Mouse (Mus musculus): ENCODE data around the gene Slc20a1.

DNA sequence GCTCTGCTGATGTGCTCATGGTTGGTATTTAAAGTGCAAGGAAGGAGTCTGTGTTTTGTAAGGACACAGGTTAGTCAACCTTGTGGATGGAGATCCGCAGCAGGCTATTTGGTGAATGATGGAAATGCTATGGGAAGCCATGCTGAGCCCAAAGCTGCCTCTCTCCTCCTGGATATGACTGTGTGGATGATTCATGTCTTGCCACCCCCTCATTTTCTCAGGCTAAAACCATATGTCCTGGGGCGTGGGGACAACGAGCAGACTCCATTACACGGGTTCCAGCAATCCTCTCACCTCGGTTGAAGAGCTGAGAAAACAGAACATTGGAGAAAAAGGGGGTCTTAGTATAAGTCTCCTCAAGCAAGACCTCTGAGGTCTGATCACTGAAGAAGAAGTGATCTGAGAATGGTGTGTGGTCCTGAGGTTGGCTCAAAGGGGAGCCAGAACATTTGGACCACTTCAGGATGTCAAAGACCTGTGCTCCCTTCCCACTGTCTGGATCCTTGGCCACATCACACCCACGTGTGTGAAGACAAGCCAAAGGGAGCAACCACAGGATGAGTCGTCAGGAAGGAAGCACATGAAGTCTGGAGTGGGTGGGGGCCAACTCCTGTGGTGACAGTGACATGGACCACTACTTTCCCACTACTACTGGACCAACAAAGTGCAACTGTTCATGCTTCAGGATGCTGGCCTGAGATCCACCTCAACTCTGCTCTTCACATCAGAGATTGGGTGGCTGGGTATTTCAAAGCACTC lies 6.0 kb upstream of the Slc20a1 start:
- TF ChIP-seq CTCF (conservative IDR thresholded peaks at IDR 0.05; ENCODE audit: low read length) (no peak), NANOG (IDR thresholded peaks at IDR 0.05; ENCODE audit: borderline replicate concordance, low read length) (no peak)

All from E14TG2a.4 (cell line).